Mouse (Mus musculus): ENCODE results near the gene Wwc2.

DNA sequence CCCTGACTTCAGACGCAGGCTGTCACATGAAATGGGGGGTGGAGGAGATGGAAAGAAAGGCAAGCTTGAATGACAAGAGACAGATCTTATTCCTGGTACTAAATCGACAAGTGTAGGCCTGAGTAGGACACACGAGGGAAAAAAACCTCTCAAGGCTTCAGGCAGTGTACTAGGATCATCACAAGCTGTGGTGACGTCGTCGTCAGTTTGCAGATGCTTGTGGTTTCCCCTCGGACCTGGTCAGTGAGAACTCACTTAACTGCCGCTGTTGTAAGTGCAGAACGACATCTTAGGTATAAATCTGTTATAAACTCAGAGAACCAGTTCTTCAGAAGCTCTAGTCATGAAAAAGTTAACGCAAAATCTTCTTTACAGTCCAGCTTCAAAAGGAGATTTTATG, 67.9 kb downstream of the Wwc2 start:
- TF ChIP-seq CTCF (IDR thresholded peaks at IDR 0.05; ENCODE audit: borderline replicate concordance, insufficient read depth, low read length): no peak
- TF ChIP-seq POLR2A (IDR thresholded peaks at IDR 0.05; ENCODE audit: low read depth, low read length): no peak
